Mouse (Mus musculus) 3T3-L1 (cell line): ENCODE data around the gene Cdk7.

Experiments
- DNase-seq: peaks from one replicate; pipeline ENCODE4 v3.0.0-alpha.2; 2015; ENCODE audit warnings: low read depth, low spot score

The Cdk7 gene

DNA sequence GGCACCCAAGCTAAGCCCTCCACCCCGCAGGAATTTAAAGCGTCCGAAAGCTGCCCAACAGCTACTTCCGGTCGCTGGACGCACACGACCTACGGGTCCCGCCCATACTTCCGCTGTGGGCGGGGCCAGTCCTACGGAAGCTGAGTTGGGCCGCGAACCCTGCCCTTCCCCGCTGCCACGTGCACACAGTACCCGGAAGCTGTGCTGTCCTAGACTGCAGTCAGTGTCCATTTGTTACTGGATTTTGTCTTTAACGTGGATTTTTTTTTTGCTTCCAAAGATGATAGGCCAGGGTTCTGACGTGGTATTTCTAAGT, at the start of gene Cdk7:
Gene Cdk7, minus strand, starts transcription at position 79 of the 316 bp plus-strand sequence.
- DNase-seq = peak; percentile 98

DNA sequence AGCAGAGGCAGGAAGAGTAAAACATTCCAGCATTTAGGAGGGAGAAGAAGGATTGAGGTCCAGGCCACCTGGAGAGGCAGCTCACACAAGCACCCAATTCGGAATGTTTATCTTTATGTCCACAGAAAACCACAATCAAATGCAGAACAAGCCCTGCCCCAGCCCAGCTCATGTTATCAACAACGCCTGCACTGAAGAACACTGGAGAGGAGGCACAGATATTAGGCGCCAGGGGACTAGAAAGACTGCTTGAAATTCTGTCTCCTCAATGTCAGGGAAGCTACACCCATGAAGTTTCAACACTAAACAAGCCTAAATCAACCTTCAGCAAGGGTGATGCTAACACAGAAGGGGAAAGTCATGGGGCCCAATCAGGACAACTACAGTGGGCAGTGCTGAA, 46.8 kb upstream of the Cdk7 start:
- DNase-seq = no peak

GRCm38 (mm10) chr13:100776710-100777109, 46.0 kb upstream of the Cdk7 start:
- no peak for DNase-seq

- no peak for DNase-seq
These were observed 45.3 kb upstream of the Cdk7 start for GRCm38 (mm10) chr13:100776056-100776419.

DNA sequence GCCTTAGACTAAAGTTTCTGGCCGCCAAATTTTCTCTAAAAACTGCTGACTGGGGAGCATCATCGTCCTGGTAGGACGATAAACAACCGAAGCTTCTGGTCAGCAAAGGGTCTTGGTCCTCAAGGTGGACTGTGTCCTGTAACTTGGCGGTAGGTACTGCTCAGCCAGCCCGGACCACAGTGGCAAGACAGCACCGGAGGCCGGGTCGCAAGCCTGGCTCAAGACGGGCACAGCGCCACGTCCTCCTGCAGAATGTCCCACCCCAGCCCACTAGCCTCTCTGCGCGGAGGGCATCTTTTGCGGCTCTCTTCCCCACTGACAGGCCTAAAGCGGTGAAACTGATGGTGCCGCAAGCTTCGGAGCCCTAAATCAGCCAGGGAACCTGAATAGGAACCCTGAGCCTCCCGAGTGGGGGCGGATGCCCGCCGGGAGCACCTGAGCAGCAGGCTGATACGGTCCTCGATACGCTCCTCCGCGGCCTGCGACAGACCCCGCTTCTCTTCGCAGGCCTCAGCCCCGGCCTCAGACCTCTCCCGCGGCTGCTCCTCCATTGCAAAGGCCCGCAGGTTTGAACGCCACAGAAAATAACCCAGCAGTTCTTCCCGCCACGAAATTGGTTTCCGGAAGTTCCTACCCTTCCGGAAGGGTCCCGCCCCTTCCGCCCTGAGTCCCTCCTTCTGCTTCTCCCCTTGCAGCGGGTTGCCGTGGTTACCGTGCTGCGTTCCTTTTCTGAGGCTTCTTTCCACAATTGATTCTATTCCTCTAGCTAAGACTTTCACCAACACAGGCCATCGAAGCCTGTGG, 44.7 kb upstream of the Cdk7 start, which contains the start of gene Cenph:
Gene Cenph, minus strand, starts transcription at position 648 of the 804 bp plus-strand sequence.
- DNase-seq = peak; percentile 95

- DNase-seq = peak; percentile 29
These were observed 44.0 kb upstream of the Cdk7 start for GRCm38 (mm10) chr13:100774704-100775103.

GRCm38 (mm10) chr13:100755329-100755728, 24.6 kb upstream of the Cdk7 start:
- no peak for DNase-seq

DNA sequence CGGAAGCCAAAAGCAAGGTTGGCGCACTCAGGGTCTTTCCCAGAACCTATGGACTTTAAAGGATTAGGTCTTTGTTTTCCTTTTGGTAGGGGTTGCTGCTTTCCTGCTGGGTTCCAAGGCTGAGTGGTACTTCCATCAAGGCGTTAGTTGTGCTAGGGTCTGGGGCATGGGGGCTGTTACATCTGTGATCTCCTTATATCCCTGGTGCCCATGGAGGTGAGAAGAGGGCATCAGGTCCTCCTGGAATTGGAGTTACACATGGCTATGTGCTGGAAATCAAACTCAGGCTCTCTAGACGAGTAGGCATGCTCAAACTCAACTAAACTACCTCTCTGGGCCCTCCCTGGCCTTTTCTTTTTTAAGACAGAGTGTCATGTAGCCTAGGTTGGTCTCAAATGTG, 23.4 kb upstream of the Cdk7 start:
- no peak for DNase-seq

- DNase-seq = no peak
These were observed 22.3 kb upstream of the Cdk7 start for GRCm38 (mm10) chr13:100753011-100753410.

- no peak for DNase-seq
These were observed 21.8 kb upstream of the Cdk7 start for GRCm38 (mm10) chr13:100752529-100752928.

DNA sequence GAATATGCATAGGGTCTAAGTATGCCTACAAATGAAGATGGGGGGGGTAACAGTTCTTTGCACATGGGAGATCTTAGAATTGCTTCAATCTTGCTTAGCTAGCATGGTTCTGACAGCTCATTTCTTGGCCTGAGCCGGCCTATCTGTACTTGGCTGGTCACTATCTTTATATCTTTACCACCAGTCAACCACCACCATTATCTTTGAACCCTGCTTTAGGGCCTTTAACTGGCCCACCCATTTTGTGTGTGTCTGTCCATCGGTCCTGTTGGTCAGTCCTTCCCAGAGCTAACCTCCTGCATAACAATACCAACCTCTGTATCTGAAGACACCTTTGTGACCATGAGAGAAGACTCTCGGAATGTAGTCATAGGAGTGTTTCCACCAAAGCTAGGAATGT, 20.7 kb upstream of the Cdk7 start:
- no peak for DNase-seq

DNA sequence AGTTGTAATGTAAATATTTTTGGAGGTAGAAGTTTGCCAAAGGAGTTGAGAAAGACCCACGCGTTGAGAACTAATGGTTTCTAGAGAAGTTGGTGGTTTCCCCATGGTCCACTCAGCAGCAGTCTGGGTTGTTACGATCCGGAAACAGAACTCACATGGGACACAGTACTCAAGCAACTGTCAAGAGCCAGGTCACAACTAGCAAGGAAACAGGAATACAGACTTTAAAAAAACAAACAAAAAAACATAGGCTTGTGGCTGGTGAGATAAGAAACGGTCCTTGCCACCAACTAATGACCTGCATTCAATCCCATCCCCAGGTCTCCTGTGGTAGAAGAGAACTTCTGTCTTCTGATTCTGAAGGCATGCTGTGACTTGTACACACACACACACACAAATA, 20.1 kb upstream of the Cdk7 start:
- DNase-seq = no peak

DNA sequence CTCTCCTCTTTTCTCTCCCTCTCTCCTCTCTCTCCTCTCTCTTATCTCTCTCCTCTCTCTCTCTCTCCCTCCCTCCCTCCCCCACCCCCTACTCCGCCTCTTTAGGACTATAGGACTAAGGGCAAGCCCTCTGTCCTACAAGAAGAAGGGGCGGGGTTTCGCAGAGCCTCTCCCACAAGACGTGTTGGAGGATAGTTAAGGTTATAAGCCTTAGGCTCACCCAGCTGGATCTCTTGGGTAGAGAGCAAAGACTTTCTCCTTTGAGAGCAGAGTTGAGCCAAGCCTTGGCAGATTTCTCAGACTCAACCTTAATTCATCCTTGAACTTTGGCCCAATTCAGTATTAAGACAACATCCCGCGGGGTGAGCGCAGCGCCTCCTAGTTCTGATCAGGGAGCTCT, 17.9 kb upstream of the Cdk7 start:
- DNase-seq = no peak

DNA sequence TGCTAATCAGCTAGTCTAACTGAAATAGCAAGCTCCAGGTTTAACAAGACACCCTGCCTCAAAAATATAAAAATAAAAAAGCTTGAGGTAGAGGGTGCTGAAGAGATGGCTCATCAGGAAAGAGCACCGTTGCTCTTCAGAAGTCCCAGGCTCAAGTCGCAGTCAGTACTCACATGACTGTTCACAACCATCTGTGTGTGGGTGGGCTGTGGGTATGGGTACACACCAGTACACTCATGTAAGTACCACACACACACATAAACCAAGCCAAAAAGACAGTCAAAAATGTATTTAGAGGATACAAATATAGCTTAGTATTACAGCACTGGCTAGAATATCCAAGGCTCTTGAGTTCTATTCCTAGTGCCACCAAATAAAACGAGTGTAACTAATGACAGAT, 15.4 kb upstream of the Cdk7 start:
- no peak for DNase-seq

- peak; percentile 97 for DNase-seq
These were observed 13.5 kb upstream of the Cdk7 start, which contains the start of gene Mrps36 for GRCm38 (mm10) chr13:100744036-100744744. Mrps36 (minus strand) TSS chr13:100744659.

- DNase-seq = no peak
These were observed 12.8 kb upstream of the Cdk7 start for GRCm38 (mm10) chr13:100743346-100744035.

GRCm38 (mm10) chr13:100742831-100743230, 12.1 kb upstream of the Cdk7 start:
- DNase-seq = no peak

GRCm38 (mm10) chr13:100732756-100733155, 2.0 kb upstream of the Cdk7 start:
- DNase-seq = no peak

DNA sequence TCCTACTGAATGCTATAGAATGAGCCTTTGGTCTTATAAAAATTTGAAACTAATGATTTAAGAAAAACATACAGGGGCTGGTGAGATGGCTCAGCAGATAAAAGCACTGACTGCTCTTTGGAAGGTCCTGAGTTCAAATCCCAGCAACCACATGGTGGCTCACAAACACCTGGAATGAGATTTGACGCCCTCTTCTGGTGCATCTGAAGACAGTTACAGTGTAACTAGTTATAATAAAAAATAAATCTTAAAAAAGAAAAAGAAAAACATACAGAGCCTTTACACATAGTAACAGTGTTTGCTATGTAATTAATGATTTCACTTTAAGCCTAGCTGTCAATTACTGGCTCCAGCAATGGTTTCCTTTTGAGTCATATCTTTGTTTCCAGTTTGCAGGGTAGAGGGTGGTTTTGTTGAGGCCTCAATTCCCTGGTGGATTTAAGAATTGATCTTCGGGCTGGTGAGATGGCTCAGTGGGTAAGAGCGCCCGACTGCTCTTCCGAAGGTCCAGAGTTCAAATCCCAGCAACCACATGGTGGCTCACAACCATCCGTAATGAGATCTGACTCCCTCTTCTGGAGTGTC, 815 bp upstream of the Cdk7 start:
- DNase-seq = peak; percentile 45

DNA sequence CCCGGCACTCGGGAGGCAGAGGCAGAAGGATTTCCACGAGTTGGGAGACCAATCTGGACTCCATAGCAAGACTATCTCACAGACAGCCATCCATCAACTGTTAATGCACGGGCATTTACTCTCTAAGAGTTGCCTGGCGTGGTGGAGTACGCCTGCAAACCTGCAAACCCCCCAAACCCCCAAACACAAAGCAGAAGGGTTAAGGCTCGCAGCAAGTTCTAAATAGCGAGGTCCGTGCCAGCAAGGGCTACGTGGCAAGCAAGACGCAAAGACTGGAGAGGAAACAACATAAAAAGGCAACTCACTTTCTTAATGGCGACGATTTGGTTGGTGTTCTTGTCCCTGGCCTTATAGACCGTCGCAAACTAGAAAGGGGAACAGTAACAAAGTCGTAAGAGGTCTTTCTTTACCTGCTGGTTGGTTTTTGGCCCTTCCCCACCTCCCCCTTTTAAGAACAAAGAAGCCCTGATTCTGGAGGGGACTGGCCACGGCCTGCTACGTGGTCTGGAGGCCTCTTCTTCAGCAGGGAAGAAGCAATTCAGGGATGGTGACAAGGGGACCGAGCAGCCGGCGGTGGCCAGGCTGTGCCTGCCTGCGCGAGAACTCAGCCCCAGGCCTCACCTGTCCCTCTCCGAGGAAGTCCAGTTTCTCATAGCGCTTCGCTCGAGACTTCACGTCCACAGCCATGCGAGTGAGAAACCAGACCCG, 432 bp downstream of the Cdk7 start:
- DNase-seq = peak; percentile 31

DNA sequence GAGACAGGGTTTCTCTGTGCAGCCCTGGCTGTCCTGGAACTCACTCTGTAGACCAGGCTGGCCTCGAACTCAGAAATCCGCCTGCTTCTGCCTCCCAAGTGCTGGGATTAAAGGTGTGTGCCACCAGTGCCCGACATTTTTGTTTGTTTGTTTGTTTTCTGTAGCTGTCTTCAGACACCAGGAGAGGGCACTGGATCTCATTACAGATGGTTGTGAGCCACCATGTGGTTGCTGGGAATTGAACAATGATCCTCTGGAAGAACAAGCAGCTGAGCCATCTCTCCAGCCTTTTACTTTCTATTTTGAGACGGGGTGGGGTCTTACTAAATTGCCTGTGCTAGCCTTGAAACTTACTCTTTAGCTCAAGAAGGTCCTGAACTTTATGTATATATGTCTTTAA, 2.2 kb downstream of the Cdk7 start:
- peak; percentile 29 for DNase-seq

DNA sequence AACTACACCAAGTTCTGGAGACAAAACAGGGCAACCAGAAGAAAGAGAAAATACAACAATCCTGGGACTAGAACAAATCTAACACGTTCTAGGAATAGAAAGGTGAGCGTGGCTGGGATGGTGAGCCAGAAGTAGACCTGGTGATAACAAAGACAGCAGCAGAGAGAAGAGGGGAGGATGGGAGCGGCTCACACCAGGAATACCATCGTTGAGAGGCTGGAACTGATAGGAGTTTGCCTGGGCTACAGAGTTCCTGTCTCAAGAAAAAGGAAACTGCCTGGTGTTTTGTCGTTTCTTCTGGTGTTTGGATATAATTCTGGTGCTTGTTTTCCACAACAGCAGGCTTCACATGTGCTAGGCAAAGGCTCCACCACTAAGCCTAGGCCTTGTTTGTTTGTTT, 2.7 kb downstream of the Cdk7 start:
- no peak for DNase-seq
